7 mouse cellular contexts compared by ENCODE assay signal in genomic region chr5:31179766-31180630, GRCm38 (mm10). TPM values are rescaled to one million over a fixed set of nuclear protein-coding genes. Genes with fewer than 3 reads are reported as not detected.
A peak's percentile ranks its signal among the peaks of the same experiment; 100 is the strongest.
DNase-seq lines count a peak whose midpoint lies in the region; ATAC-seq lines count a peak whose summit lies in the region.

Gm29609 (minus strand) TSS chr5:31179911.
Gtf3c2 (minus strand) TSS chr5:31180144.

- peak; percentile 95 for DNase-seq in adrenal gland, postnatal 14 days
- DNase-seq in embryonic facial prominence, embryonic 11.5 days (ENCODE audit: low spot score), result peak; percentile 98
- peak; percentile 96 for DNase-seq in kidney, adult 11 months
- DNase-seq in limb, embryonic 10.5 days (ENCODE audit: low spot score), result peak; percentile 93
- peak; percentile 92 for DNase-seq in spleen, adult 12 weeks (ENCODE audit: low spot score)

- H3K9ac ChIP-seq in embryonic facial prominence, embryonic 11.5 days (replicated peaks; ENCODE audit: low read length), result peak within 1 kb of the TSS; percentile 73
- peak within 1 kb of the TSS; percentile 80 for H3K9ac ChIP-seq in midbrain, embryonic 13.5 days (replicated peaks)

- H3K4me2 ChIP-seq in embryonic facial prominence, embryonic 11.5 days (ENCODE audit: low read depth, low read length), result peak within 1 kb of the TSS; percentile 77
- H3K4me2 ChIP-seq in midbrain, embryonic 13.5 days (replicated peaks), result peak within 1 kb of the TSS; percentile 98

- peak; percentile 95 for ATAC-seq in embryonic facial prominence, embryonic 11.5 days (replicated peaks; ENCODE audit: insufficient number of reproducible peaks, low FRiP score, low TSS enrichment, low read depth)
- peak; percentile 86 for ATAC-seq in granulocyte monocyte progenitor cell, adult 5-6 weeks (replicated peaks; ENCODE audit: poor library complexity, severe bottlenecking)
- peak; percentile 99 for ATAC-seq in midbrain, embryonic 13.5 days

- H3K9me3 ChIP-seq in embryonic facial prominence, embryonic 11.5 days (replicated peaks; ENCODE audit: control insufficient read depth, low read length), result no peaks in the 10 kb centered on the region
- H3K9me3 ChIP-seq in limb, embryonic 10.5 days (replicated peaks), result no peaks in the 10 kb centered on the region
- H3K9me3 ChIP-seq in midbrain, embryonic 13.5 days, result no peaks in the 10 kb centered on the region

- H3K27me3 ChIP-seq in embryonic facial prominence, embryonic 11.5 days (ENCODE audit: control insufficient read depth, insufficient read depth, low read length), result no peaks in the 10 kb centered on the region
- H3K27me3 ChIP-seq in limb, embryonic 10.5 days (ENCODE audit: low read depth, poor library complexity, severe bottlenecking), result no peaks in the 10 kb centered on the region
- H3K27me3 ChIP-seq in midbrain, embryonic 13.5 days, result no peaks in the 10 kb centered on the region

- peak within 1 kb of the TSS; percentile 90 for H3K27ac ChIP-seq in embryonic facial prominence, embryonic 11.5 days (replicated peaks; ENCODE audit: low read depth, low read length)
- peak within 1 kb of the TSS; percentile 92 for H3K27ac ChIP-seq in limb, embryonic 10.5 days
- H3K27ac ChIP-seq in midbrain, embryonic 13.5 days, result peak within 1 kb of the TSS; percentile 95

- H3K4me1 ChIP-seq in embryonic facial prominence, embryonic 11.5 days (ENCODE audit: control insufficient read depth, insufficient read depth, low read length), result no peaks in the 10 kb centered on the region
- H3K4me1 ChIP-seq in limb, embryonic 10.5 days, result peaks cover 9% of the 10 kb centered on the region
- H3K4me1 ChIP-seq in midbrain, embryonic 13.5 days (replicated peaks), result peaks cover 29% of the 10 kb centered on the region

- peak within 1 kb of the TSS; percentile 75 for H3K4me3 ChIP-seq in embryonic facial prominence, embryonic 11.5 days (ENCODE audit: low read depth, low read length)
- H3K4me3 ChIP-seq in limb, embryonic 10.5 days, result peak within 1 kb of the TSS; percentile 92
- peak within 1 kb of the TSS; percentile 98 for H3K4me3 ChIP-seq in midbrain, embryonic 13.5 days (replicated peaks)

- under 1% methylated on average over 59 of the region's 59 CpGs for WGBS in embryonic facial prominence, embryonic 11.5 days
- WGBS in limb, embryonic 10.5 days, result under 1% methylated on average over 59 of the region's 59 CpGs
- under 1% methylated on average over 59 of the region's 59 CpGs for WGBS in midbrain, embryonic 13.5 days

- no peaks in the 10 kb centered on the region for H3K36me3 ChIP-seq in embryonic facial prominence, embryonic 11.5 days (replicated peaks; ENCODE audit: control insufficient read depth, insufficient read depth, low read depth, low read length)
- H3K36me3 ChIP-seq in limb, embryonic 10.5 days, result peaks cover 27% of the 10 kb centered on the region
- H3K36me3 ChIP-seq in midbrain, embryonic 13.5 days, result 0 out of 2 replicates have a peak, but pooled peaks cover 3% of the 10 kb centered on the region

RNA-seq across cellular contexts. Expression of gene Gm29609, which starts in this region (rescaled TPM):
- 1.7 and 1.9 TPM in 2 replicates for total RNA-seq in adrenal gland, postnatal 14 days (2021)
- 1.2 and 1.3 TPM in 2 replicates for polyA plus RNA-seq in embryonic facial prominence, embryonic 11.5 days (2014; fragmentation: Nextera tagmentation; extraction: Ambion mirVana)
- total RNA-seq in granulocyte monocyte progenitor cell, adult 5-6 weeks (2014; fragmentation: Nextera tagmentation), result 1.5 and 6.6 TPM in 2 replicates
- 0.36 TPM in 1 of 2 replicates, not detected in the other for total RNA-seq in granulocyte monocyte progenitor cell, adult 5-6 weeks (2017)
- polyA plus RNA-seq in limb, embryonic 10.5 days (2016; fragmentation: Nextera tagmentation; extraction: Ambion mirVana), result 1.0 and 1.3 TPM in 2 replicates
- 0.86 and 1.1 TPM in 2 replicates for polyA plus RNA-seq in midbrain, embryonic 13.5 days (2015; fragmentation: Nextera tagmentation; extraction: Ambion mirVana)

RNA-seq across cellular contexts. Expression of gene Gtf3c2, which starts in this region (rescaled TPM):
- 54.3 and 58.6 TPM in 2 replicates for total RNA-seq in adrenal gland, postnatal 14 days (2021)
- 66.6 and 66.8 TPM in 2 replicates for polyA plus RNA-seq in embryonic facial prominence, embryonic 11.5 days (2014; fragmentation: Nextera tagmentation; extraction: Ambion mirVana)
- total RNA-seq in granulocyte monocyte progenitor cell, adult 5-6 weeks (2014; fragmentation: Nextera tagmentation), result 94.6 and 100 TPM in 2 replicates
- 52.0 and 59.8 TPM in 2 replicates for total RNA-seq in granulocyte monocyte progenitor cell, adult 5-6 weeks (2017)
- 120 and 136 TPM in 2 replicates for polyA plus RNA-seq in limb, embryonic 10.5 days (2016; fragmentation: Nextera tagmentation; extraction: Ambion mirVana)
- polyA plus RNA-seq in midbrain, embryonic 13.5 days (2015; fragmentation: Nextera tagmentation; extraction: Ambion mirVana), result 78.1 and 80.2 TPM in 2 replicates

Comparison
In these comparisons a context has a peak if more than half of its experiments do, and no peak if none do; other contexts are left out.
1. Peak in every context shown above with its lines: DNase-seq, ATAC-seq, H3K4me3 ChIP-seq and H3K27ac ChIP-seq.